Mouse (Mus musculus): ENCODE results near the gene Phactr4.

The Phactr4 gene

DNA sequence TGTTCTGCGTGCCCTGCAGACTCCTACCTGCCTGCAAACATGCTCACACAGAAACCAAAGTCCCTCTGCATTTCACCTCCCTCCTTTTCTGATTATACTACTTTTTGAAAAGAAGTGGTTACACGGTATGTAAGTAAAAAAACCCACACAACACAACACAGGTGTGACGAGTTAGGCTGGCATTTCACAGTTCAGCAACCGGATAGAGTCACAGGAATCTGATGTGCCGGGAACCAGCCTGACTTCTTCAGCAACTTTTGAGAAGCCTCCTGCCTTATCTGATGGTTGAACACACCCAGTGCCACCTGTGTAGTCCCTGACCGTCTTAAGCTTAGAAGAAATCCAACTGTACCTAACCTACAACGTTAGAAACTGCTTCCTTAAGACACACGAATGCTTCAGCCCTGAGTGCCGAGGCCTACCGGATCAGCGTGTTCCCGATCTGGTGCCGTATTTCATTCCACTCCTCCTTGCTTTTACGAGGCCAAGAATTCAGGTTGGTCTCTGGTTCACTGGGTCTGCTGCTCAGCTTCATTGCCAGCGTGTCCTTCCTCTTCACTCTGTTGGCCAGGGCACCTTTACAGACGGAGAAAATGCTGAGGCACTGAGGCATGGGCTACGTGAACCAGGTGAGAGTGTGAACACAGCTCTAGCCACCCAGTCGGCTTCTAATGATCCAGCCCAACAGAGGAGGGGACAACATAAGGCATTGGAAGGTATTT is 54.6 kb downstream of the Phactr4 start:
- DNase-seq, result no peak

DNA sequence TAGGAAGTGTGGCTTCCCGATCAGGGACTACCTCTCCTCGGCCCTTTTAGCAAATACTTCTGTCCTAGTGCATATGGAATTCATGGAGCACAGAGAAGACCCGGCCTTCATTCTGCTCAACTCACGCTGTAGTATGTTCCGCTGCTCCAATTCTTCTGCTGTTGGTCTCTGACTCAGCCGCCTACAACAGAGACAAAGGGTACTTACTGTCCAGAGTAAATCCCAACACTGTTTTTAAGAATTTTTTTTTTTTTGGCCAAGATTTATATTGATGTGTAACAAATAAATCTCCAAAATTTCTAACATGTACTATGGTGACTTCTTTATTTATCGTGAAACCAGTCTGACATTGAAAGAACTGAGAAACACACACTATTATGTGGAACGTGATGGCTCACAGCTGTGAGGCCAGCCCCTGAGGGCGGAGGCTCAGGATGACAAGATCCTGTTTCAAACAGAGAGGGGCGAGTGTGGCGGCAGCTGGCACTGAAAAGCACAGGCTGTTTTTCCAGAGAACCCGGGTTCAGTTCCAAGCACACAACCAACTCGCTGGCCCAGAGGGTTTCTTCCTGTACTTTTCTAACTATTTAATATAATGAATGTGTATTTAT is 56.7 kb downstream of the Phactr4 start:
- DNase-seq, result peak; percentile 62 to 84

DNA sequence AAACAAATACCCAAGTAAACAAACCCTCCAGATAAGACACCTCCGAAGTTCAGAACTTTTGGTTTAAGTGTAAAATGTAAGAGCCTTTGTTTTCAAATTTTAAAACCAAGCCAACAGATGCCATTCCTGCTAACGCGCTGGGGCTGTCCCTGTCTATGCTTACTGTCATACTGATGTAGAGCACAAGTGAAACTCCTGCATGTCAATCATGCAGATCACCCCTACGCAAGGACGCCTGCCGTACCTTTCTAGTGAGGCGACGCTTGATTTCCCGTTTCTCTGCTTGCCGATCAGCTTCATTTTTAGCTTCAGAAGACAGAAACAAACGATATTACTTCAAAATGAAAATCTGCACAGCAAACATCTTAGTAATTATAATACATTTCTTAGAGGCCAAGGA is 58.8 kb downstream of the Phactr4 start:
- DNase-seq, result no peak

DNA sequence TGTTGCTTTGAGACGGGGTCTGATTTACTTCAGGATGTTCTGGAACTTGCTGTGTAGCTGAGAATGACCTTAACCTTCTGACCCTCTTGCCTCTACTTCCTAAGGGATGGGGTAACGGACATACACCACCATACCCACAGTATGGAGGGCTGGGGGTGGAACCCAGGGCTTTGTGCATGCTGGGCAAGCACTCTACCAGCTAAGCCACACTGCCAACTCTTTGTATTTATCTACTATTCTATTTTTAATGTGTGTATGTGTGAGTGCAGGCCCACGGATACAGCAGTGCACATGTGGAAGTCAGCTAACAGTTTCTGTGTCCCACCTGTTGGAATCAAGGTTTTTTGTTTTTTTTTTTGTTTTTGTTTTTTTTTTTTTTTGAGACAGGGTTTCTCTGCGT is 62.8 kb downstream of the Phactr4 start:
- DNase-seq, result no peak

DNA sequence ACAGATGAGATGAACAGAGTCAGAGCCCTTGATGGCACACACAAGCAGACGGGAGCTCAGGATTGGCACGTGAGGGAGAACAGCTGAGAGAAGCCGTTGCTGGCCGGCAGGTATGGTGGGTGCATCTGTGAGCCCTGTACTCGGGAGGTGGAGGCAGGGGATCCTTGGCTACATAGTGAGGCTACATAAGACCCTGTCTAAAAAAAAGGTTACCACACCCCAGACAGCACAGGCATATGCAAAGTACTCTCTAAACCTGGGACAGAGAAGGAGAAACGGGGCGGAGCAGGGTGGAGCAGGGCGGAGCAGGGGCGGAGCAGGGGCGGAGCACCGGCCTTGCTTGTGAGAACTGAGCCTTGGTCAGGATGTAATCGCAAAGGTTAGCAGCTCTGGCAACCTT is 66.1 kb downstream of the Phactr4 start:
- DNase-seq, result peak; percentile 49 to 53

DNA sequence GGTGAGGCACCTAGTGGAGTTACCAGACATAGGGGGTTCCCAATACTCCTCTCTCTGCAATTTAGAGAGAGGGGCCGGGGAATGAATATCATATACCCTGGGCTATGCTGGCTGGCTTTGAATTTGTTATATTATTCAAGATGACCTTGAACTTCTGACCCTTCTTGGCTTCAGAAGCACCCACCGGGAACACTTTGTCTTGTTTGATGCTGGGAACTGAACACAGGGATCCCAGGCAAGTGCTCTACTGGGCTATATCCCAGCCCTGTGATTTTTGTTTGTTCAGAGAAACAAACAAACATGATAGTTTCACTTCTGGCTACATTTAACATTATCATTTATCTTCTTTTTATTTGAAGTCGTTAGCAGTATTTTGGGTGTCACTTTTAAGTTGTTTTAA is 66.9 kb downstream of the Phactr4 start:
- no peak for DNase-seq

DNA sequence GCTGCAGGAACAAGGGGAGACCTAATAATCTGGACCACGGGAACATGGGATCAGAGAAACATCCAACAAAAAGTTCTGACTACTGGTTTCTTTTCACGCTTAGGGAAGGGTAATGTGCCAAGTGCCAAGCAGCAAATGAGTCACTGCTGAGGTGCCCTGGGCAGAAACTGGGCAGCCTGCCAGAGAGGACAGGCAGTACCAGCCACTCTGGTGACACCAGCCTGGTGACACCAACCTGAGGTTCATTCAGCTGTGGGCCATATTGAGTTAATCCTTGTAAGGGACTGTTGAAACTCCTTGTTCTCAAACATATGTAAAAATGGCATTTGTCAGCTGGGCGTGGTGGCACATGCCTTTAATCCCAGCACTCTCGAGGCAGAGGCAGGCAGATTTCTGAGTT is 67.7 kb downstream of the Phactr4 start:
- DNase-seq, result peak; percentile 20 to 42

DNA sequence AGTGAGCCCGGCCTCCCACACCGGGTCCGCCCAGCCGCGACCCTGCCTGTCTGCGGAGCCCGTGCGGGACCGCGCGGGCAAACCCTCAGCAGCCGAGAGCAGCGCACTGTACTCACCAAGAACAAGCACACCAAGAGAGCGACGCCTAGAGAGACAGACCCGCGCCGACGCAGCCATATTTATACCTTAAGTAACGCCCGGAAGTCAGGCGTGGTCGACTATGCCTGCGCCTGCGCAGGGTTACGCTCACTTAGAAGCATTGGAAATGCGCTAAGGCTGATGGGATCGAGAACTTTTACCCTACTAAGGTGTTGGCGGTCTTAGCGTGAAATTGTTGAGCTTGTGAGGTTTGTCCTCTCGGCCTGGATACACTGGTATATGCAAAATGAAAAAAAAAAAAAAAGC is 68.8 kb downstream of the Phactr4 start, which contains the start of gene Rcc1:
TSS of gene Rcc1 (minus strand) at position 125 of the 405 bp plus-strand sequence.
- peak; percentile 94 for DNase-seq

DNA sequence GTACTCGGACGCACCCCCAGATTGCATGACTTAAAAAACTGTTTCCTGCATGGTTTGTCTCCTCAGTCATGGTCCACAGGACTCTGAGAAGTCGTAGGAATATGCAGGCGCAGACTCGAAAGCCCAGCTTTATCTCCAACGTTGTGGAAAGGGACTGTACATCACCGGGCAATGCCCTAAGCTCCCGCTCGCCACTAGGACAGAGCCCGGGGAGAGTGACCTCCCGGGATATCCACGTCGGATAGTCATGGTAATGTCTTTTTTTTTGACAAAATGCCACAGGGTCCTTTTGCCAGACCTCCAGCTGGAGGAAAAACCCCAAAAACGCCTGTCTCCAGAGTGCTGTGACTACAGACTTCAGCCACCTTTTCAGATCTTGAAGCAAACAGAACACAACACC is 69.5 kb downstream of the Phactr4 start:
- DNase-seq, result peak; percentile 35 to 41

DNA sequence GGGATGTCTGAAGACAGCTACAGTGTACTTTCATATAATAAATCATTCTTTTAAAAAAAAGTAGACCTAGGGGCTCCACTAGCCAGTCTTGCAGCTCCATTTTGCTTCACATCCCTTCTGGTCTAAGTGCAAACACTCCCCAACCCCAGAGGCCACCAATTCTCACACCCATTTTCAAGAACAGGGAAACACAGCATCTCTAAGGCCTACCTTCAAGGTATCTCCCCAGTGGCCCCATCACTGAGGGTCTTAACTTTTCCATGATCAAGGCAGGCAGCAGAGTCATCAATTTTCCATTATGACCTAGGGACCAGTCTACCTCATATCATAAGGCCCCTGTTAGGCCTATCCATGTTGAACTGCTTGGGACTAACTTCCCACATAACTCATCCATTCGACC is 70.9 kb downstream of the Phactr4 start:
- no peak for DNase-seq

DNA sequence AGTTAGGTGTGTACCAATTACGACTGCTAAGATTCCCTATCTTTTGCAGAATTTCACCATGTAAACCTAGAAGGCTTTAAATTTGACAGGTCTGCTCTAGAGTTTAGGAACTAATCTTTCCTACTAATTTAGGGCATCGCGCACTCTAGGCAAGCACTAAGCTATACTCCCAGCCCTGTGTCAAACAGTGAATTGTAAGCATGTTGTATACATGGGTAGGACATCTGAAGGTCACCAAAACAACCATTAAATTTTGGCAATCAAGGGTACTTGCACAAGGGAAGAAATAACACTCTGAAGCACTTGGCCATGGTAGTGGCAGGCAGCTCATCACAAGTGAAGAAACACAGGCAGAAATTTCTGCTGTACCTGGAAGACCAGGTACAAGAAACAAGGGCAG is 71.4 kb downstream of the Phactr4 start:
- DNase-seq, result no peak

DNA sequence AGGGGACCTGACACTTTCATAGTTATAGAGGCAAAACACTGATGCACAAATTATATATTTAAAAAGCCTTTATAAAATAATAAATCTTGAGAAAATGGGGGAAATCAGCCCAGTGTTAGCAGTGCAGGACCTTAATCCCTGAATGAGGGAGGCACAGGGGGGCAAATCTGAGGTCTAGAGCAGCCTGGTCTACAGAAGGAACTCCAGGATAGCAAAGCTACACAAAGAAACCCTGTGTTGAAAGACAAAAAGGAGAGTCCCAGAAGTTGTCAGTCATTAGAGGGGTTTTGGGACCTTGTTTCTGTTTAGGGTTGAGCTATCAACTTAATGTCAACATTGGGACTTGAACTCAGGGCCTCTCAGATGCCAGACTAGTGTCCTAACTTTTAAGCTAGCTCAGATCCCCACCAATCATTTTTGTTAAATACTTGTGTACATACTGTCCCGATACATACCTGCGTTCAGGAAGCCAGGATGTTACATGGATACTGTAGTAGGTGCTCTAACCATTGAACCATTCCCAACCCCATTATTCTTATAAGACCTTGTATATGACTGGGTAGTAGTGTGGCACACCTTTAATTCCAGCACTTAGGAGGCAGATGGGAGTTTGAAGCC is 72.1 kb downstream of the Phactr4 start:
- DNase-seq, result no peak

DNA sequence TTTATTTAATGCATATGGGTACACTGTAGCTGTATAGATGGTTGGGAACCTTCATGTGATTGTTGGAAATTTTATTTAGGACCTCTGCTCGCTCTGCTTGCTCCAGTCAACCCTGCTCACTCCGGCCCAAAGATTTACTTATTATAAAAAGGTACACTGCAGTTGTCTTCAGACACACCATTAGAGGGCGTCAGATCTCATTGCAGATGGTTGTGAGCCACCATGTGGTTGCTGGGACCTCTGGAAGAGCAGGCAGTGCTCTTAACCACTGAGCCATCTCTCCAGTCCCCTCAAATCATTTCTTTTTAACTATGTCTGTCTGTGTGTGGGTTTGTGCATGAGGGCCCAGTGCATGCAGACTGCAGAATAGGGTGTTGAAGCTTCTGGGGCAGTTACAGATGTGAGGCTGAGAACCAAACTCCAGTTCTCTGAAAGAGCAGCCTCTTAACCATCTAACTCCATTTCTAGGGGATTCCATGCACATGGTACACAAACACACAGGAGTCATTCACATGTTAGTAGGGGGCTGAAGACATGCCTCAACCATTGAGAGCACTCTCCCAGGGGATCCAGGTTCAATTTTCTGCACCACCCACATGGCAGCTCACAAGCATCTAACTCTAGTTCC is 72.7 kb downstream of the Phactr4 start:
- DNase-seq, result no peak

DNA sequence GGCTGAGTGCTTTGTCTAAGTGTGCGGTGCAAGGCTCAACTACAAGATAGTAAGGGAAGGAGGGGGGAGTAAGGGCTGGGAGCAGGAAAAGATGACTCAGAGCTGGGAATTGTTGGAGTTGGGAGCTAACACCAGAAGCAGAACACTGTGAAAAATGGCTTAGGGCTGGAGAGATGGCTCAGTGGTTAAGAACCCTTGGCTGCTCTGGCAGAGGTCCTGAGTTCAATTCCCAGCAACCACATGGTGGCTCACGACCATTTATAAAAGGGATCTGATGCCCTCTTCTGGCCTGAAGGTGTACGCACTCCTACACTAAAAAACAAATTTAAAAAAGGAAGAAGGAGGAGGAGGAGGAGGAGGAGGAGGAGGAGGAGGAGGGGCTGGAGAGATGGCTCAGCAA is 75.6 kb downstream of the Phactr4 start:
- DNase-seq, result no peak

DNA sequence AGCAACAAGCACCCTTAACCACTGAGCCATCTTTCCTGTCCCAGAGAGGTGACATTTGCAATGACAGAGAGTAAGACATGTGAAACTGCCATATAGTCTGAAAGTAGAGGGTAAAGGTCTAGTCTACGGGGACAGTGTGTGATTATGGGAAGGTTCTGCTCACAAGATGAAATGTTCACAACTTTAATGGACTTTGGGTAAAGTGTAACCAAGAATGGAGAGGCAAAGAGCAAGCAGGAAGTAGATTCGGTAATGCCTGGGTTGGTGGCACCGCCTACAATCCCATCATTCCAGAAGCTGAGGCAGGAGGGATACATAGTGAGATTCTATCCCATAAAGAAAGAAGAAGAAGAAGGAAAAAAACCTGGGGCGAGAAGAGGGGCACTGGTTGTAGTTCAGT is 76.0 kb downstream of the Phactr4 start:
- no peak for DNase-seq

DNA sequence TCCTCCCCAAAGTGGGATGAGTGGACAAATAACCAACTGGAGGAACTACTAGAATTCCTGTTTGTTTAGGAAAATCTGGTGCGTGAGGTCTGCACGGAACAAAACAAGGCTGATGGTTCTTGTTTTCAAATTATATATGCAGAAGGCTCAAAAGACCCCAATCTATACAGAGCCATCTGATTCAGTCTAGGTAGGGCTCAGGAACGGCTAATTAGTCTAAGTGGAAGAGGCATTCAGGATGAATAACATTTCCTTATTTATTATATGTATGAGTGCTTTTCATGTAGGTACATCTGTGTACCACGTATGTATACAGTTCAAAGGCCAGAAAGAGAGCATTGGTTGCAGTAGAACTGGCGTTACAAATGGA is 76.5 kb downstream of the Phactr4 start:
- DNase-seq, result no peak

DNA sequence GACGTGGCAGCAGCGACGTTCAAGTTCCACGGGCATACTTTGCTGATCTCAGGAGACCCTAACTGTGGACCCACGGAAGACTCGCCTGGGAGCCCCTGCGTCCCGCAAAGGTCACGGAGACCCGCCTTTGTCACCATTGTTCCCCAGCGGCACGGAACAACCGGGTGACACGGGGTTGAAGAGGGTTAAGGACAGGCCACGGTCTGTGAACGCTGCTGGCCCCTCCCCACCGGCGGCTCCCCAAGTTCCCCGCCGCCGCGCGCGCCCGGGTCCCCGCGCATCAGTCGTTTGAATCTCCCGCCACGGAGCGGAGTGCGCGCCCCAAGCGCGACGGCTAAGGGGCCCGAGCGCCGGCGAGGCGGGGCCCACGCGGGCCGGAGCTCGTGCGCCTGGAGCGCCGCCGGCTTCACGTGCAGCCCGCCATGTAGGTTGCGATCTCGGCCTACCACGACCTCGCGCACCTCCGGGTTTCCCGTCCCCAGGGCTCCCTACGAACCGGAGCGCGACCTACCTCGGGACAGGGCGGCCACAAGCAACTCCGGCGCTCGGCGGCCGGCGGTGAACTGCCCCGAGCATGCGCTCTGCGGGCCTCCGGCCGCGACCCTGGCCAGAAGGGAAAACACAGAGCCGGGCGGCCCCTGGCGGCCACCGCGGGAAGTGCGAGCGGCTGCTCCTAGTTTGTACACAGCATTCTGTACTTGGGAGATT is 77.0 kb downstream of the Phactr4 start:
- peak; percentile 94 to 97 for DNase-seq

DNA sequence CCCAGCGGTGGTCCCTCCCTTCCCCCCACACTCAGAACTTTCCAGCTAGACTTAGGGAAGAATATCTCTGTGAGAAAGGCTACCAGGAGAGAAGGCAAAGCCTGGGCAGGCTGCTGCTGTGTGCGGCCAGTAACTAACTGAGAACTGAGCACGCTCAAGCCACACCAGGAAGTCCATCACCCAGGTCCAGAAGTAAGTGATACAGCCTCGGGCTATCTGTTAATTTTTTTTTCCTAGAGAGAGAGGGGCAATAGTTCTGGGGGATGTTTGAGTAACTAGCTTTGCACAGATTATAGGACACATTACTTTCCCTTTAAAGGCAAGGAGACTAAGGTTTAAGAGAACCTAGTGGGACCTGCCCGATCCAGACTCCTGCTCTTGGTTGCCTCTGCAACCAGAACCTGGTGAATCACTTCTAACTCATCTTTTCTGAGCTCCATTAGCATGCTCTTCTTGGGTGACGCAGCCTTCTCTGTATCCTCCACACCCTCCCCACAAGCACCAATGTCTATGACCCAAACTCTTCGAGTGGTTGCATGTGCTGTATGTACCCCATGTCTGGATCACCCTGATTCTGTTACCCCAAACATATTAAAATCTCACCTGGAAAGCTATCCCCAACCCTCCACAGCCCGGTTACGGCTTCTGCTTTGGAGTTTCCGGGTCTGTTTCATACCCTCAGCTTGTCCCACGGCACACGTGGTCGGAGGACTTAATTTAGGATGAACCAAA is 77.7 kb downstream of the Phactr4 start:
- no peak for DNase-seq

DNA sequence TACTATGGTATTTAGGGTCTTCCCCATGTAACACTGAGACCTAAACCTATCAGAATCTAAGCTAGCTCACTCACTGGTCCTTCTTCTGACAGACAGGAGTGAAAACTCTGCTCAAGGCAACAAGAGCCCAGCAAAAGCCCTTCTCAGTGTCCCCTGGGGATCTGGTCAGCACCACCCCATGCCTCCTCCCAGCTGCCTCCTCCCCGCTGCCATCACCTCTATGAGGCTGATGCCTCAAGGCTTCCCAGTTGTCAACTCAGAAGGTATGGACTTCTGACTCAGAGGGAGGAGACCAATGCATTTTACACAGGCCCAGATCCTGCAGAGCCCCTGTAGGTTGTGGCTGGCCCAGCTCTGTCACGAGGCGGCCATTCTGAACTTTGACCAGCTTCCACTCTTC is 80.8 kb downstream of the Phactr4 start:
- DNase-seq, result no peak

DNA sequence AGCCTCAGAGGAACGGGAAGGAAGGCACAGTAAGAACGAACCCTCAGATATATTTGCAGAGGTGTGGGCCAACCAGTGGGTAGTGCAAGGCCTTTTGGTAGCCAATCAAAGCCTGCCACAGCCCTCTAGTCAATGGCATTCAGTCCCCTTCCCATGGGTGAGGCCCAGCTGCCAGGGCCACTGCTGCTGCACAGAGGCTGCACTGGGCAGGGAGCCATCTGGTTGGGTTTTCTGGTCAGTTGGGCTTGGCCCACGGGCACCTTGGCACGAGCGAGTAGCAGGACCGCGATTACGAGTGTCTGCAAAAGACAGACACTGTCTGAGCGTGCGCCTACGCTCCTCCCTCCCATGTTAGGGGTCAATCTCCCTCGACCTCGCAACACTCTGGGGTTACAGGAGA is 83.3 kb downstream of the Phactr4 start:
- peak in 1 of 2 experiments; percentile 39 for DNase-seq

DNA sequence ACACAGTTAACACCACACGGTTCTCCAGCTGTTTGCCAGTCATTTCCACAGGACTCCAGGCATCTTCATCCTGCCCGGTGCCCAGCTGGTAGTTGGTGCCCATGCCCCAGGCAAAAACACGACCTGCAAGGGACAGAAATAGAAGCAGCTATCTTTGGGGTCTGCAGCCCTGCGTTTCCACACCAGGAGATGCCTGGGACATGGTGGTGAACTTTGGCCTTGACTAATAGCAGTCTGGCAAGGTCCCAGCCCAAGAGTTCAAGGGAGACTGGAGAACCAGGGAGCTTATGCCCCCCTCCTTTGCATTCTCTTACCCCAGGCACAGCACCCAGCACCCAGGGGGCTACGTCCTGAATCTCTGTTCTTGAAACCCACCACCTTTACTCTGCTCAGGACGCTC is 89.4 kb downstream of the Phactr4 start:
- DNase-seq, result no peak

DNA sequence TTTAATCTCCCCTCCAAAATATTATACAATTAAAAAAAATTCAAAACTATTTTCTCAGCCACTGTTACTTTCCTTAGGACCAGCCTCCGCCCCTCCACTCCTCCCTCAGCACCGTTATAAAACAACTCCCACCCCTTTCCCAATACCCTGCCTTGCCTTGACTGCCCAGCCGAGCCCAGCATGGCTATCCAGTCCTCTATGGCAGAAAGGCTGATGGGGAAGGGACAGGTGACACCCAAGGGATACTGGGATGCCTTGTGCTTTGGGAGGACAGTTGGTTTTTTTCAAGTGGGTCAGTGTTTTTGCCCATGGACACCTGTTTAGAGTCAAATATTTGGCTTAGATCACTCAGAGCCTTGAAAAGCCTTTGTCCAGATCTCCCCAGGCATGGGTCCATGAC is 90.3 kb downstream of the Phactr4 start:
- no peak for DNase-seq

Measured in lung, postnatal 4 days (tissue).